Mouse (Mus musculus) lung, adult 2 months (tissue): ENCODE measurements around the gene Pygm.
A peak's percentile ranks its signal among the peaks of the same experiment; 100 is the strongest.

Source experiments
- CTCF ChIP-seq: fragments of 200-500 bp; IDR thresholded peaks from 2 replicates; pipeline ENCODE4 v1.5.1; 2011; ENCODE audit warnings: mild to moderate bottlenecking, low read length, control low read depth; ENCODE audit not compliant: insufficient read depth
- POLR2A ChIP-seq: fragments of 200-500 bp; IDR thresholded peaks from 2 replicates; pipeline ENCODE4 v1.6.1; 2011; ENCODE audit warnings: low read depth, mild to moderate bottlenecking, control low read depth, low read length, borderline replicate concordance; ENCODE audit errors: extremely low read depth

GRCm38 (mm10) chr19:6334673-6335457 lies 49.3 kb upstream of the Pygm start, which contains the start of gene Men1:
- peak; percentile 37; the same call in 1 of the 2 replicates for TF ChIP-seq POLR2A
- no peak for TF ChIP-seq CTCF
